Mouse (Mus musculus) small intestine, adult 2 months (tissue): Measurements from ENCODE around the gene Ikbke.

ENCODE experiments used
- CTCF ChIP-seq: fragments of 200-500 bp; IDR thresholded peaks from 2 replicates; pipeline ENCODE4 v1.5.1; 2012; ENCODE audit warnings: low read depth, mild to moderate bottlenecking, control low read depth, inconsistent platforms, low read length, moderate library complexity, mixed read lengths; ENCODE audit not compliant: insufficient replicate concordance, insufficient read length; ENCODE audit errors: extremely low read depth
- POLR2A ChIP-seq: fragments of 200-500 bp; IDR thresholded peaks from 2 replicates; pipeline ENCODE4 v1.6.1; 2012; ENCODE audit warnings: low read depth, mild to moderate bottlenecking, control low read depth, inconsistent platforms, low read length, moderate library complexity

DNA sequence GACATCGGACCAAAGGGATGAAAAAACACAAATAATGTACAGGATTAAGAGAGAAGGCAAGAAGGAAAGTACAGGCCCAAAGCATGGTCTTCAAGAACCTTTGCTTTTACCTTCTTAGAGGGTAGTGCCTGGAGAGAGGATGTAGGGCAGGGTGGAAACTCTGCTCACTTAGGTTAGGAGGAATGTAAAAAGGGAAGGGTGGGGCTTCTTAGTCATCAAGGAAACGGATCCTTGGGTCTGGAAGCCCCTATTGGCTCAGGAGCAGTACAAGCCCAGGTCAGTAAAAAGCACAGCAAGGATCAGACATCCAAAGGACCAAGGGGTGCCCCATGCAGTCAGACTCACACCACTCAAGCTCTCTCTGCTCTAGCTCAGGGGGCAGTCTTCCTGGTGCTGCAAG lies 7.9 kb upstream of the Ikbke start:
- TF ChIP-seq CTCF, result no peak
- TF ChIP-seq POLR2A, result no peak
